Mouse (Mus musculus): ENCODE data around the gene Ccdc124.

- TF ChIP-seq CTCF (conservative IDR thresholded peaks at IDR 0.05 in 1 of 2, IDR thresholded peaks at IDR 0.05 in 1 of 2; ENCODE audit: low read depth in 2 of 2, low read length in 2 of 2) (no peak), SMC3 (IDR thresholded peaks at IDR 0.05; ENCODE audit: low read depth, low read length) (no peak)
Measured at GRCm38 (mm10) chr8:70866001-70866520, 7.7 kb downstream of the Ccdc124 start.

Data from CH12.LX (cell line).